Mouse (Mus musculus): ENCODE data around the gene Usp15.

DNA sequence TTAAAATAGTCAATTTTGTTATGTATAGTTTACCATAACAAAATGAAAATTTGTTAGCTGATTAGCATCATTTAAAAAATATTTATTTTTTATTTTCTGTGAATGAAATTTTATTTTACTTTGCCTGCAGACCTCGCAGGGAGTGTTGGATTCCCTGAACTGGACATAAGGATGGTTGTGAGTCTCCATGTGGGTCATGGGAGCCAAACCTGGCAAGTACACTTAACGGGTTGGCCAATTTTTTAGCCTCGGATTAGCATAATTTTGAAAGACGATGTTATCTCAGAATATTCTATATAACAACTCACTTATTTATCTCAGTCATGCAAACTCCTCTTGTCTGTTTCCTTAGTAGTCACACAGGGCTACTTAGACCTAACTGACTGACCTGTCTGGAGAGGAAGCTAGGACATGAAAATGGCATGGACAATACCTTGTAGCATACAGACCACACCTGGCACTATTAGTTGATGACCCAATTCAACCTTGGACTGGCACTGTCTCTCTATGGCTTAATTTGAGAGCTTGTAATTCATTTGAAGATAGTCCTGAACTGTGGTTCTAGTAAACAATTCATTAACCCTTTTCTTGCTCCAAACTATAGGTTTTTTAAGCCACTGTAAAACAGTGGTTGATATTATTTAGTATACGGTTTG lies 54.3 kb downstream of the Usp15 start:
- TF ChIP-seq EP300 (IDR thresholded peaks at IDR 0.05; ENCODE audit: low read length) (no peak), CTCF (conservative IDR thresholded peaks at IDR 0.05 in 1 of 2, IDR thresholded peaks at IDR 0.05 in 1 of 2; ENCODE audit: low read depth in 2 of 2, low read length in 2 of 2) (no peak), ZNF384 (IDR thresholded peaks at IDR 0.05; ENCODE audit: low read depth, low read length) (no peak)

All from CH12.LX (cell line).